8 mouse cellular contexts compared by ENCODE assay signal in the genomic region with DNA sequence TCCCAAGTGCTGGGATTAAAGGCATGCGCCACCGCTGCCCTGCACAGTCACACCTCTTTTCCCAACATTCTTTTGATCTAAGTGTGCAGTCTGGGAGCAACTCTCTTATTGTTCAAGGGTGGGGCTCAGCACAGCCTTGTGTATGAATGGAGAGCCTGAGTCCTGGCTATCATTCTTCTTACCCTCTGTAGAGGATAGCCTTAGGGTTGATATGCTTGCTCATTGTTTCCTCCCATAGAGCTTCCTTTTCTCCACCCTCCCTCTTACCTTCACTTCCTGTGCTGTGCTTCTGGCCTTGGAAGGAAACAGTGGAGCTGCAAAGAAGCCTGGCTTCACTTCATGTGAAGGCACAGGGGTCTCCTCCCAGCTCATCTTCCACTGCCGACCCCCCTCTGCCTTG. TPM values are rescaled to one million over a fixed set of nuclear protein-coding genes. Genes with fewer than 3 reads are reported as not detected.
DNase-seq lines count a peak whose midpoint lies in the region; ATAC-seq and TF ChIP-seq lines count a peak whose summit lies in the region.

Gene Cd63 (plus strand): TSS at position 292 of the 400 bp plus-strand sequence.

- H3K36me3 ChIP-seq in forebrain, embryonic 16.5 days (ENCODE audit: control insufficient read depth, insufficient read depth): no peaks in the 10 kb centered on the region
- no peaks in the 10 kb centered on the region for H3K36me3 ChIP-seq in hindbrain, embryonic 11.5 days (ENCODE audit: control insufficient read depth, insufficient read depth, low read length)
- H3K36me3 ChIP-seq in liver, embryonic 12.5 days: no peaks in the 10 kb centered on the region

- no peak within 1 kb of the TSS for H3K9ac ChIP-seq in forebrain, embryonic 16.5 days (replicated peaks; ENCODE audit: low read depth, low read length)
- no peak within 1 kb of the TSS for H3K9ac ChIP-seq in hindbrain, embryonic 11.5 days (ENCODE audit: low read depth, low read length)
- no peak within 1 kb of the TSS for H3K9ac ChIP-seq in liver, embryonic 12.5 days

- no peak for TF ChIP-seq CTCF in cerebellum, adult 2 months (IDR thresholded peaks at IDR 0.05; ENCODE audit: borderline replicate concordance, insufficient read depth, low read depth, low read length)

- no peaks in the 10 kb centered on the region for H3K9me3 ChIP-seq in forebrain, embryonic 16.5 days (ENCODE audit: control insufficient read depth, low read length)
- no peaks in the 10 kb centered on the region for H3K9me3 ChIP-seq in hindbrain, embryonic 11.5 days (ENCODE audit: control insufficient read depth, low read length)
- no peaks in the 10 kb centered on the region for H3K9me3 ChIP-seq in liver, embryonic 12.5 days (replicated peaks)

- H3K4me3 ChIP-seq in cerebellum, adult 2 months (replicated peaks; ENCODE audit: insufficient read depth, low read depth, low read length): no peak within 1 kb of the TSS
- no peak within 1 kb of the TSS for H3K4me3 ChIP-seq in forebrain, embryonic 16.5 days (replicated peaks; ENCODE audit: low read length)
- H3K4me3 ChIP-seq in hindbrain, embryonic 11.5 days (ENCODE audit: low read depth, low read length): no peak within 1 kb of the TSS
- no peak within 1 kb of the TSS for H3K4me3 ChIP-seq in liver, embryonic 12.5 days

- no peak for ATAC-seq in forebrain, embryonic 16.5 days
- ATAC-seq in hindbrain, embryonic 11.5 days (ENCODE audit: low FRiP score): no peak
- ATAC-seq in liver, embryonic 12.5 days: no peak

- WGBS in cerebellum, adult 2 months: 92% methylated on average over 3 of the region's 3 CpGs
- WGBS in forebrain, embryonic 16.5 days: 77% methylated on average over 3 of the region's 3 CpGs
- WGBS in hindbrain, embryonic 11.5 days: 91% methylated on average over 3 of the region's 3 CpGs
- WGBS in liver, embryonic 12.5 days (ENCODE audit: insufficient replicate concordance): 72% methylated on average over 3 of the region's 3 CpGs

- H3K27ac ChIP-seq in cerebellum, adult 2 months (ENCODE audit: insufficient read depth, low read length): no peak within 1 kb of the TSS
- H3K27ac ChIP-seq in forebrain, embryonic 16.5 days (ENCODE audit: low read length): no peak within 1 kb of the TSS
- no peak within 1 kb of the TSS for H3K27ac ChIP-seq in hindbrain, embryonic 11.5 days (ENCODE audit: low read depth, low read length)
- H3K27ac ChIP-seq in liver, embryonic 12.5 days: no peak within 1 kb of the TSS

- no peaks in the 10 kb centered on the region for H3K4me1 ChIP-seq in cerebellum, adult 2 months (ENCODE audit: control insufficient read depth, insufficient read depth, low read length)
- H3K4me1 ChIP-seq in forebrain, embryonic 16.5 days (replicated peaks; ENCODE audit: control insufficient read depth, insufficient read depth, low read length): peaks cover 19% of the 10 kb centered on the region
- H3K4me1 ChIP-seq in hindbrain, embryonic 11.5 days (replicated peaks; ENCODE audit: control insufficient read depth, insufficient read depth, low read length): no peaks in the 10 kb centered on the region
- H3K4me1 ChIP-seq in liver, embryonic 12.5 days: peaks cover 16% of the 10 kb centered on the region; the same call in 1 of the 2 replicates

- no peak for DNase-seq in cerebellum, adult 2 months
- DNase-seq in cerebellum, adult 9-10 months: no peak
- peak; percentile 94 for DNase-seq in R1 (ENCODE audit: low read depth, low spot score)
- DNase-seq in hindbrain, embryonic 11.5 days (ENCODE audit: low spot score): no peak
- no peak for DNase-seq in MN1 (ENCODE audit: low spot score)
- DNase-seq in yolk sac, embryonic 10.5 days (ENCODE audit: low spot score): no peak

- no peaks in the 10 kb centered on the region for H3K27me3 ChIP-seq in cerebellum, adult 2 months (ENCODE audit: control insufficient read depth, insufficient read depth, low read length)
- H3K27me3 ChIP-seq in forebrain, embryonic 16.5 days (replicated peaks; ENCODE audit: control insufficient read depth, insufficient read depth, low read length): peaks cover 3% of the 10 kb centered on the region
- H3K27me3 ChIP-seq in hindbrain, embryonic 11.5 days (ENCODE audit: control insufficient read depth, insufficient read depth, low read length): peaks cover 12% of the 10 kb centered on the region
- peaks cover 24% of the 10 kb centered on the region for H3K27me3 ChIP-seq in liver, embryonic 12.5 days (replicated peaks)

- TF ChIP-seq POLR2A in cerebellum, adult 2 months (IDR thresholded peaks at IDR 0.05; ENCODE audit: borderline replicate concordance, insufficient read depth, low read length): no peak

- H3K4me2 ChIP-seq in forebrain, embryonic 16.5 days (ENCODE audit: low read length): no peak within 1 kb of the TSS
- H3K4me2 ChIP-seq in hindbrain, embryonic 11.5 days (replicated peaks; ENCODE audit: low read depth, low read length): no peak within 1 kb of the TSS
- H3K4me2 ChIP-seq in liver, embryonic 12.5 days: no peak within 1 kb of the TSS

RNA-seq across cellular contexts. Expression of gene Cd63, which starts in this region (rescaled TPM):
- 108 and 110 TPM in 2 replicates for polyA plus RNA-seq in cerebellum, adult 2 months (2012; rRNA removed)
- 119 and 137 TPM in 2 replicates for polyA plus RNA-seq in forebrain, embryonic 16.5 days (2015; fragmentation: Nextera tagmentation; extraction: Ambion mirVana)
- polyA plus RNA-seq in hindbrain, embryonic 11.5 days (2014; fragmentation: Nextera tagmentation; extraction: Ambion mirVana): 215 and 216 TPM in 2 replicates
- 127 and 129 TPM in 2 replicates for polyA plus RNA-seq in liver, embryonic 12.5 days (2016; fragmentation: Nextera tagmentation; extraction: Ambion mirVana)
